Mouse (Mus musculus): ENCODE results near the gene Kcnq2.

DNA sequence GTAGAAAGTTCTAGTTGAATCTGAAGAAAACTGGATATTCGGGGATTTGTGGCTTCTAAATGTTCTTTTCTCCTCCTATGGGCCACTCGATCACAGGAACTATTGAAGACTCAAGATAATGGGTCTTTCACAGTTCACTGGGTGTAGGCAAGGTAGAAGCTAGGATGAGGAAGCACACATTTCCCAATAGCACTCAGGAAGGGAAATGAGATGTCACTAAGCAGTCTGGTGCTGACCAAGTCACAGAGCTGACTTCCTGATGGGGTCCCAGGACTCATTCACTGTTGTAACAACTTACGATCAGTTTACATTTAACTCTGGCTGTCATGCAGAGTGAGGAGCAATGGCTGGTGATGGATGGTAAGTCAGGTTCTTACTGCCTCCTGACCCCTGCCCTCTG lies 45.0 kb downstream of the Kcnq2 start:
- TF ChIP-seq CTCF (IDR thresholded peaks at IDR 0.05; ENCODE audit: control insufficient read depth, insufficient read depth, low read length) (no peak), POLR2A (IDR thresholded peaks at IDR 0.05; ENCODE audit: borderline replicate concordance, control insufficient read depth, low read depth, low read length) (no peak)

Measured in bone marrow, adult 2 months (tissue).